Mouse (Mus musculus) left cerebral cortex, postnatal 25 days (tissue): ENCODE results near the gene Ankrd42. TPM values are rescaled to one million over a fixed set of nuclear protein-coding genes. Genes with fewer than 3 reads are reported as not detected.

Experiments used
- DNase-seq, 2 experiments: peaks; one replicate each; pipeline ENCODE4 v3.0.0; 2022; ENCODE audit warnings: low spot score in 2 of 2, mixed read lengths in 1 of 2
- intact Hi-C: fragments of 180-260 bp; cut with DNase I; formaldehyde crosslinking; loops from one replicate; pipeline ENCODE4 v1.15.1; 2025
- total RNA-seq, 2 experiments: library from RNA; stranded (reverse); gene quantifications; 2 replicates each; pipeline ENCODE4 v1.2.3; 2021

The Ankrd42 gene
- total RNA-seq, 2 experiments from 2014 or later = 20.7 to 20.9 TPM

GRCm38 (mm10) chr7:92583567-92583966 is 53.4 kb downstream of the Ankrd42 start:
- peak in 1 of 2 experiments; percentile 43 for DNase-seq

GRCm38 (mm10) chr7:92580491-92581207 is 56.3 kb downstream of the Ankrd42 start:
- DNase-seq = peak in 1 of 2 experiments; percentile 8
- intact Hi-C loops = no loop called here

More at GRCm38 (mm10) chr7:92583567-92583966, 53.4 kb downstream of the Ankrd42 start:
- intact Hi-C loops = no loop called here

- intact Hi-C loops = no loop called here
- DNase-seq = peak in 1 of 2 experiments; percentile 45
These were observed 70.2 kb downstream of the Ankrd42 start for GRCm38 (mm10) chr7:92566775-92567174.

- peak; percentile 96 to 98 for DNase-seq
- intact Hi-C loops = loop anchor here (2.0 kb wide), 1 partner anchor 180 kb away; the partner anchor contains the start of gene Rab30
These were observed 75.7 kb downstream of the Ankrd42 start, which contains the start of gene Ccdc90b for GRCm38 (mm10) chr7:92560986-92561876. Ccdc90b (plus strand) TSS chr7:92561149.

- no peak for DNase-seq
- intact Hi-C loops = no loop called here
These were observed 78.2 kb downstream of the Ankrd42 start for GRCm38 (mm10) chr7:92558744-92559143.

GRCm38 (mm10) chr7:92550990-92551392 is 86.0 kb downstream of the Ankrd42 start:
- peak; percentile 12 to 50 for DNase-seq
- intact Hi-C loops = loop anchor here (1.0 kb wide), 1 partner anchor 448 kb away; no protein-coding TSS in a partner anchor

GRCm38 (mm10) chr7:92550248-92550989 is 86.5 kb downstream of the Ankrd42 start:
- intact Hi-C loops = no loop called here
- no peak for DNase-seq

GRCm38 (mm10) chr7:92546763-92547162 is 90.2 kb downstream of the Ankrd42 start:
- DNase-seq = no peak
- intact Hi-C loops = no loop called here

- intact Hi-C loops = no loop called here
- DNase-seq = no peak
These were observed 104.4 kb downstream of the Ankrd42 start for GRCm38 (mm10) chr7:92532351-92533036.

Other genes with a start within 250 kb of the Ankrd42 start
- gene Ccdc90b, start 76.0 kb downstream of the Ankrd42 start, total RNA-seq = 10 to 100 TPM; 14.5 to 16.1 TPM
- 10 to 100 TPM; 47.4 to 49.8 TPM for gene Pcf11, start 32.8 kb upstream of the Ankrd42 start, total RNA-seq
- gene Rab30, start 104.5 kb upstream of the Ankrd42 start, total RNA-seq = 10 to 100 TPM; 40.4 to 41.8 TPM
- under 1 TPM; 0.55 to 0.87 TPM for gene Ddias, start 237.1 kb upstream of the Ankrd42 start, total RNA-seq
- gene Prcp, start 237.3 kb upstream of the Ankrd42 start, total RNA-seq = 10 to 100 TPM in 1 of 2 experiments, 1 to 10 TPM in 1; 9.4 to 11.4 TPM